Mouse (Mus musculus) effector memory CD4-positive, alpha-beta T cell, adult 7 months (primary cell): Measurements from ENCODE around the gene Nrk. TPM values are rescaled to one million over a fixed set of nuclear protein-coding genes. Genes with fewer than 3 reads are reported as not detected.

Experiments
- polyA plus RNA-seq: library from polyadenylated mRNA; unstranded; fragments of 100-300 nt; shearing (Covaris generic); gene quantifications from one replicate; pipeline ENCODE4 v1.2.1, GENCODE M21; 2017

Nrk gene
- not detected for polyA plus RNA-seq

DNA sequence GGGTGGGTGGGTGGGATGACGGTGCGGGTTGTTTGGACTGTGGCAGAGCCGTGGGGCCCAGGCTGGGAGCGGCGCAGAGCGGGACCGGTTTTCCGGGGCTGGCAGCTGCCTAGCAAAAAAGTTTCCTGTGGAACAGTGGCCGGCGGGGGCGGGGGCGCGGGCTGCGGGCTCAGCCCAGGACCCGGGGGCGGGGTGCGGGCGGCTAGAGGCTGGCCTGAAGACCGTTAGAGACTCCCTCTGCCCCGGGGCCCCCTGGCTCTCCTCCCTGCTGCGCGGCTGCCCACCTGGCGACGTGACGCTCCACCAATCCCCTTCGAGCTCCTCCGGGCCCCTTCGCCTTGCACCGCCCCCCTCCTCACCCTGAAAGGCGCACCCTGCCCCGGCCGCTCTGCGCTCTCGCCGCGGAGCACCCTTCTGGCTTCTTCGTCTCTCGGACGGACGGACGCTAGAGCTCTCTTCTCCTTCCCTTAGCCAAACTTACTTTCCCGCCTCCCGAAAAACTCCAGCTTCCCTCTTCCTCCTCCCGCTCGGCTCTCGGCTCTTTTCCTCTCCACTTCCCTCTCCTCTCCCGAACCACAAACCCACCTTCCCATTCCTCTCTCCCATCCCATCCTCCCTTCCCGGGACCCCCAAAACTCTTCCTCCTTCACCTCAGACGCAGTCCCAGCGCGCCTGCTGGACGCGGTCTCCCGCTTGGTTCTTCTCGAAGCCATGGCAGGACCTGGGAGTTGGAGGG, at the start of gene Nrk:
Gene Nrk, plus strand, starts transcription at position 390 of the 736 bp plus-strand sequence.

Other genes starting within 250 kb of the Nrk start
- not detected for gene Serpina7, start 170.8 kb downstream of the Nrk start, polyA plus RNA-seq
- not detected for gene 4930513O06Rik, start 171.8 kb downstream of the Nrk start, polyA plus RNA-seq